Mouse (Mus musculus) limb, embryonic 14.5 days (tissue): Measurements from ENCODE around the gene Crkl. TPM values are rescaled to one million over a fixed set of nuclear protein-coding genes. Genes with fewer than 3 reads are reported as not detected.
A peak's percentile ranks its signal among the peaks of the same experiment; 100 is the strongest.

Experiments used
- ATAC-seq: fragments of 200-750 bp; cut with Nextera tagmentation; 2 replicates; pipeline ENCODE4 v1.8.0; 2017; ENCODE audit warnings: low read depth, moderate number of reproducible peaks, moderate TSS enrichment; ENCODE audit not compliant: low FRiP score
- DNase-seq: peaks from one replicate; pipeline ENCODE4 v3.0.0-alpha.2; 2015; ENCODE audit warnings: low spot score
- H3K27ac ChIP-seq: fragments of 300-500 bp; sonication (generic); replicated peaks from 2 replicates; pipeline ENCODE4 v1.5.1; 2014; ENCODE audit warnings: low read depth, mild to moderate bottlenecking, low read length, moderate library complexity, mixed read lengths
- H3K27me3 ChIP-seq: fragments of 300-500 bp; sonication (generic); 2 replicates; pipeline ENCODE4 v1.6.1; 2014; ENCODE audit warnings: low read length, mixed read lengths; ENCODE audit not compliant: control insufficient read depth, insufficient read depth
- H3K36me3 ChIP-seq: fragments of 300-500 bp; sonication (generic); 2 replicates; pipeline ENCODE4 v1.6.1; 2014; ENCODE audit warnings: mild to moderate bottlenecking, low read length, moderate library complexity, mixed read lengths; ENCODE audit not compliant: control insufficient read depth, insufficient read depth
- H3K4me1 ChIP-seq: fragments of 300-500 bp; sonication (generic); 2 replicates; pipeline ENCODE4 v1.6.1; 2014; ENCODE audit warnings: antibody characterized with exemption, low read length, mixed read lengths; ENCODE audit not compliant: control insufficient read depth, insufficient read depth
- H3K4me2 ChIP-seq: fragments of 300-500 bp; sonication (generic); replicated peaks from 2 replicates; pipeline ENCODE4 v1.6.1; 2014; ENCODE audit warnings: low read depth, mild to moderate bottlenecking, low read length, moderate library complexity; ENCODE audit not compliant: severe bottlenecking
- H3K4me3 ChIP-seq: fragments of 300-500 bp; sonication (generic); replicated peaks from 2 replicates; pipeline ENCODE4 v1.5.1; 2014; ENCODE audit warnings: low read length
- H3K9ac ChIP-seq: fragments of 300-500 bp; sonication (generic); 2 replicates; pipeline ENCODE4 v1.6.1; 2014; ENCODE audit warnings: mild to moderate bottlenecking, low read depth, low read length, moderate library complexity; ENCODE audit not compliant: severe bottlenecking
- H3K9me3 ChIP-seq: fragments of 300-500 bp; sonication (generic); 2 replicates; pipeline ENCODE4 v1.6.1; 2016; ENCODE audit warnings: low read length; ENCODE audit not compliant: control insufficient read depth
- POLR2A ChIP-seq: fragments of 200-500 bp; IDR thresholded peaks from 2 replicates; pipeline ENCODE4 v1.8.0; 2012; ENCODE audit warnings: inconsistent platforms, mild to moderate bottlenecking, moderate library complexity, borderline replicate concordance; ENCODE audit not compliant: insufficient read depth, insufficient read length; ENCODE audit errors: extremely low read depth
- WGBS: fragments of 180-500 bp; shearing (Covaris S2); extraction: QIAGEN DNeasy Blood & Tissue Kit; methylation state at CpG from one replicate; pipeline ENCODE4 v1.1.7; 2014; 5-methylcytosine and 5-hydroxymethylcytosine counted together
- polyA plus RNA-seq, 2 experiments: library from polyadenylated mRNA; depleted of rRNA in 1 of 2; stranded (reverse) in 1 of 2; unstranded in 1 of 2; fragments of >200 nt; fragmentation: Nextera tagmentation in 1 of 2; extraction: Ambion mirVana in 1 of 2; gene quantifications; 2 replicates each; pipeline versions ENCODE4 v1.2.1 to v1.2.3; 2012 to 2014

The Crkl gene
- polyA plus RNA-seq, 2 experiments = 36.6 to 62.9 TPM

- peak overlapping the region; percentile 90 for H3K4me2 ChIP-seq
- ATAC-seq (peak; percentile 28), DNase-seq (peak; percentile 28)
- H3K4me1 ChIP-seq = peaks cover 14% of the 10 kb centered on the region
- under 1% methylated on average over 24 of the region's 24 CpGs for WGBS
- peak overlapping the region; percentile 93 for H3K4me3 ChIP-seq
- H3K36me3 ChIP-seq = peaks cover 17% of the 10 kb centered on the region
- H3K27me3 ChIP-seq = no peaks in the 10 kb centered on the region
- no peaks in the 10 kb centered on the region for H3K9me3 ChIP-seq
- H3K9ac ChIP-seq = peak overlapping the region; percentile 89
- no peak for TF ChIP-seq POLR2A
- peak overlapping the region; percentile 90 for H3K27ac ChIP-seq
Observed at GRCm38 (mm10) chr16:17452373-17452715, 557 bp downstream of the Crkl start.

- DNase-seq = no peak
- WGBS = 88% methylated on average over 1 of the region's 1 CpGs
- TF ChIP-seq POLR2A = no peak
Observed at GRCm38 (mm10) chr16:17456901-17457300, 5.1 kb downstream of the Crkl start.

GRCm38 (mm10) chr16:17460254-17460653 is 8.5 kb downstream of the Crkl start:
- H3K9me3 ChIP-seq = no peaks in the 10 kb centered on the region
- WGBS = 92% methylated on average over 4 of the region's 4 CpGs
- H3K27me3 ChIP-seq = no peaks in the 10 kb centered on the region
- H3K4me2 ChIP-seq = no peak overlapping the region
- peaks cover 35% of the 10 kb centered on the region for H3K36me3 ChIP-seq
- H3K4me1 ChIP-seq = peaks cover 2% of the 10 kb centered on the region; the same call in 1 of the 2 replicates
- H3K27ac ChIP-seq = no peak overlapping the region
- no peak for TF ChIP-seq POLR2A
- no peak overlapping the region for H3K4me3 ChIP-seq
- ATAC-seq (no peak), DNase-seq (no peak)
- H3K9ac ChIP-seq = no peak overlapping the region

More at GRCm38 (mm10) chr16:17456901-17457300, 5.1 kb downstream of the Crkl start:
- Histone ChIP-seq H3K4me1 (peaks cover 14% of the 10 kb centered on the region), H3K9me3 (no peaks in the 10 kb centered on the region), H3K4me3 (no peak overlapping the region), H3K36me3 (peaks cover 36% of the 10 kb centered on the region), H3K27ac (no peak overlapping the region), H3K4me2 (no peak overlapping the region), H3K9ac (no peak overlapping the region), H3K27me3 (no peaks in the 10 kb centered on the region)
- ATAC-seq = no peak

- Histone ChIP-seq H3K36me3 (peaks cover 26% of the 10 kb centered on the region), H3K27ac (no peak overlapping the region), H3K4me1 (no peaks in the 10 kb centered on the region), H3K9ac (no peak overlapping the region), H3K4me2 (no peak overlapping the region), H3K9me3 (no peaks in the 10 kb centered on the region), H3K27me3 (no peaks in the 10 kb centered on the region), H3K4me3 (no peak overlapping the region)
- ATAC-seq (no peak), DNase-seq (no peak)
- no peak for TF ChIP-seq POLR2A
- 93% methylated on average over 1 of the region's 1 CpGs for WGBS
Observed at GRCm38 (mm10) chr16:17461596-17461995, 9.8 kb downstream of the Crkl start.

GRCm38 (mm10) chr16:17463184-17463583 is 11.4 kb downstream of the Crkl start:
- WGBS = 94% methylated on average over 2 of the region's 2 CpGs
- H3K36me3 ChIP-seq = peaks cover 11% of the 10 kb centered on the region
- no peak overlapping the region for H3K9ac ChIP-seq
- no peak overlapping the region for H3K4me3 ChIP-seq
- H3K4me2 ChIP-seq = no peak overlapping the region
- no peaks in the 10 kb centered on the region for H3K4me1 ChIP-seq
- TF ChIP-seq POLR2A = no peak
- no peaks in the 10 kb centered on the region for H3K9me3 ChIP-seq
- no peak for DNase-seq
- no peak for ATAC-seq
- no peaks in the 10 kb centered on the region for H3K27me3 ChIP-seq
- no peak overlapping the region for H3K27ac ChIP-seq
